Mouse (Mus musculus) CH12F3 (cell line): ENCODE results near the gene Dnajc7.
"Not testable (repeated sequence)": the region's sequence is repeated elsewhere in the genome, so short reads cannot be mapped to it uniquely, and the experiment has no call there.

Experiments used
- in situ Hi-C: fragments of 300-500 bp; cut with MboI; formaldehyde crosslinking; loops from 2 replicates; pipeline ENCODE4 v1.14.3; 2020; ENCODE audit warnings: low sequenced_read_pairs

Dnajc7 gene

DNA sequence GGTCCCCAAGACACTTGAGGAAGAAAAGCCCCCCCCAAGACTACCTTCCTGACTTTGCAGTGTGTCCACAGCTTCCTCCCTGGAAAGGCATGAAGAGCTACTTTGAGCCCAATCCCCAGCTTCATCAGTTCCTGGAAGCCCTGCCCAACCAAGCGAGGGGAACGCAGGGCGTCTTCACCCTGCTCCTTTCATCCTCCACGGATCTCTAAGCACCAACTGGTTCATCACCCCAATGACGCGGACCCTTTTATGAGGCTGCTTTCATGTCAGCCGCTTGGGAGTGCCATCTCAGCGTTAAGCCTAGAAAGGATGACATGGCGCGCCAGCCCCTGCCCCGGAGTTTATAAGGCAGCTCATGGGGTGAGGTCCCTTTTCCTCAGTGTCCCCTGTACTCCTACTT lies at the start of gene Dnajc7:
Gene Dnajc7 (minus strand): TSS at position 187 of the 400 bp plus-strand sequence.
- in situ Hi-C loops: no loop called here

DNA sequence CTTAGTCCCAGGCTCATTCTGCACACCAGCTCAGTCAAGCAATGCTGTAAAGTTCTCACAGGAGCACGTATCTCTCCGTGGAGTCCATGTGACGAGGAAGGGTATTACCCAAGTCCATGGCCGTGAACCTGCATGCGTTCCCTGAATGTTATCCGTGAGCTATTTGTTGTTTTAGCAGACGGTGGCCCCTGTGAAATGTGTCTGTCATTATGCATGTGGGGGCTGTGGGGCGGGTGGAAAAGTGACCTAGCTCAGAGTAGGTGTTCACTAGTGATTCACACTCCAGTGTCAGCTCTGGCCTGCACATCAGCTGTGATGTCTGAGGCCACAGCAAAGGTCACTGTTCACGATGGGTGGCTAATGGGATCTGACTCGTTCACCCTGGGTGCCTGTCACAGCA lies 39.8 kb upstream of the Dnajc7 start:
- in situ Hi-C loops: no loop called here

DNA sequence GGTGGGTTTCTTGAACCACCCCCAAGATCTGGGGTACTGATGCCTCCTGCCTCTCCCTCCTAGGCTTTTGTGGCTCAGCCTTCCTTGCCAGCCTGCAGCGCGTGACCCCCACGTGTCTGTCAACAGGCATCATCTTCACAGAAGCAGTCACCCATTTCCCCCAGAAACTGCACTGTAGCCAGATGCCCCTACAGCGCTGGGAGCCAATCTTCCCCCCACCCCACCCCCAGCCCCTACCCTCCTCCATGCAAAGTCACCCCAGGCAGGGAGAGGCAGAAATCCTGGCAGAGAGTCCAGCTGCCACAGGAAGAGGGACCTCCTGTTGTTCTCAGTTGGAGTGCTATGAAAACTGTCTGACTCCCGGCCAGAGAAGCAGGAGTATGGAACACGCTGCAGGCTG lies 36.5 kb upstream of the Dnajc7 start:
- in situ Hi-C loops: no loop called here

DNA sequence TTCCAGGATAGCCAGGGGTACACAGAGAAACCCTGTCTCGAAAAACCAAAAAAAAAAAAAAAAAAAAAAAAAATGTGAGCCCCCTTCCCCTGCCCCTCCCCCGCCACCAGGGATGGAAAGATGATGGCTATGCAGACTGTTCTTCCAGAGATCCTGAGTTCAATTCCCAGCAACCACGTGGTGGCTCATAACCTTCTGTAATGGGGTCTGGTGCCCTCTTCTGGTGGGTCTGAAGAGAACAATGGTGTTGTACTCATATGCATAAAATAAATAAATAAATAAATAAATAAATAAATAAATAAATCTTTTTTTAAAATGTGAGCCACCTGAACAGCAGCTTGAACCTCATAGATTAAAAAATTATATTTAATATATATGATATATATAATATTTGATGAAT lies 35.6 kb upstream of the Dnajc7 start:
- in situ Hi-C loops: not testable (repeated sequence)

DNA sequence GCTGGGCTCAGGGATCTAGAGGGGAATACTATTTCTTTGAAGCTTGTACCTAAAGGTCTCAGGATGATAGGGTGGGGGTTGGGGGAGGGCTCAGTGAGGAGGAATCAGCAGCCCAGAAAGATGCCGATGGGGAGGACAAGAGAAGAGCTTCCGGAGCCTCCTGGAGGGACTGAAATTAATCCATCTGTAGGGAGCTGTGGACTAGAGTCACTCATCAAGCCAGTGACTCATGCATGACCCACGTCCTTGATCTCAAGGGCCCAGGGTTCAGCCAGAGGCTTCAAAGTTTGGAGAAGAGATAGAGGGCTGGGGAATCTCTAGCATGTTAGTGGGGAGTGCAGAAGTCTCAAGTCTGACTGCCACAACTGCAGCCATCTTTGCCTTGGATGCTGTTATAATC lies 31.8 kb upstream of the Dnajc7 start:
- in situ Hi-C loops: no loop called here

DNA sequence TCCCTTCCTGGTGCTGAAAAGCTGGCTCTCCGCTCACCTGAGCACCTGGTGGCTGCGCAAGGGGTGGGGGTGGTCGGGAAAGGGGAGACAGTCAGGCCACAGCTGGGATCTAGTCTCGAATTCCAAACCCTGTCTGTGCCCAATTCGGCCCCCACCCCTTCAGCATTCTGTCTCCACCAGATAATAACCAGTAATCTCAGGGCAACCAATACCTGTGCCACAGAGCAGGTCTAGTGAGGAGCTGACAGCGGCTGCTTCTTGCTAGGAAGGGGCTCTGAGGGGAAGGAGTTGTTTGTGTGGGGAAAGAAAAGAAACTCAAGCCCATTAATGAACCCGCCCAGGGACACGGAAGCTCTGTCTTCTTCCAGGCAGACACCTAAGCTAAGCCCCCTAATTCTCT lies 31.2 kb upstream of the Dnajc7 start:
- in situ Hi-C loops: no loop called here

DNA sequence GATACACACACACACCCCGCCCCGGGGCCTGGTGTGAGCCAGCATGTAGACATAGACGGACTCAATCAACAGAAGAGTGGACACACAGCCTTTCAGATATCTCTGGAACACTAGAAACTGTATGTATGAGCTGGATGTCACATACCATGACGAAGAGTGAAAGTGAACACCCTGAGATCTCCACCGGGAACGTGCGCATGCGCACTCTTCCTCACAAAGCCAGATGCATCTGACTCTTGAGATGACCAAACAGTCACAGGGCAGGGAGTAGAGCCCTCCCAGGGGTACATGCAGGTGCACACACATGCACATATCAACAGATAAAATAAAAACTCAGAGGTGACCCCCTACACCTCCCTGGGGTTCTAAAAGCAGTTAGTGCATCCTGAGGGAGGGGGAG lies 28.4 kb upstream of the Dnajc7 start:
- in situ Hi-C loops: no loop called here

DNA sequence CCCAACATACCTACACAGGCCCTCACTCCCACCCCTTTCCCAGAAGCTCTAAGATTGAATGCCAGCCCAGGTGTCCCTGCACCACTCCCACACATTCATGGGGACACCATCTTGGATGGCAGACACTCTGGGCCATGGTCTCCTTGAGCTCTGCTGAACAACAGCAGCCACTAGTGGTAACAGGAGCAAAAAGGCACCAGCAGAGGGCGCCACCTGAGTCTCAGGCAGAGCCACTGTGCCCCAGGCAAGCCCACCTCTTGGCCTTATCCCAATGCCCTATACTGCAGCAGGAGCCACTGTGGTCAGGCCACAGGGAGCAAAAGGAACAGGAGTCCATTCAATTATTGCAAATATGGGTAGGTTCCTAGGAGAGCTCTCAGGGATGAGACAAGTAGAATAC lies 26.3 kb upstream of the Dnajc7 start:
- in situ Hi-C loops: no loop called here

DNA sequence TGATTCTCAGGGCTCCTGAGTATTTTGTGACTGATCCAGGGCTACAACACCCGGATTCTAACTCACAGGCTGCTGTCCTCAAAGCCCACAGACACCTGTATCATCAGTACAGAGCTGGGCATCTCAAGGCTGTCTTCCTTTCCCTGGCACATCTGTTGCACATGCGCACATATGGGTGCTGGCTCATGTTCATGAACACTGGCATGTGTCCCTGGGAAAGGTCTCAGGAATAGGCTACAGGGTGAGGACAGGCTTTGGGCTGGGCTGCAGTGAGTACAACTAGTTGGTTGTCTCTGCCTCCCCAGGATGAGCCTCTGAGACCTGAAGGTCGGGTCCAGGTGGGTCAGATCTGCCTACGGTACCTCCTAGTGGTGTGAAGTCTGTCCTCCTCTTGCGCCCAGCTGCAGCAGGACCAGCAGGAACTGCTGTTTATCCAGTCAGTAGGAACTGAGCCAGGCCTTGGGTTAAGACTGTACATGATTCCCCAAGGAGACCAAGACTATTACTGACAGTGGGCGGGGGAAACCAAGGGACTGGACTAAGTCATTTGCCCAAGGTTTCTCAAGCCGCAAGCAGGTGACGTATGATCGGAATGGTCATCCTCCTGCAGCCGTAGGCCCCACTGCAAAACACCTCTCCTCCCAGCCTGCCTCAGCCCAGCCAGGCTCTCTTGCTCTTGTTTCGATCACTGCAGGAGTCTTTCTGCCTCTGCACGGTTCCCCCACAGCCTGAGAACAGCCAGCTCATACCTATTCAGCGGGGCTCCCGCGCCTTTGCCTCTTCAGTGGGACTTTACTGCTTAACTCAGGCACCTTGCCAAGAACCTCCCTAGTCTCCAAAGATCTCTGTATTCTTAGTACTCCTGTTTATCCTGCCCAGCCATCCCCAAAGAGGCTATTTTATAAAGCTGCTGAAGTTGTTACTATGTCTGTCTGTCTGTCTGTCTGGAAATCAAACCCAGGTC lies 23.9 kb upstream of the Dnajc7 start:
- in situ Hi-C loops: no loop called here

DNA sequence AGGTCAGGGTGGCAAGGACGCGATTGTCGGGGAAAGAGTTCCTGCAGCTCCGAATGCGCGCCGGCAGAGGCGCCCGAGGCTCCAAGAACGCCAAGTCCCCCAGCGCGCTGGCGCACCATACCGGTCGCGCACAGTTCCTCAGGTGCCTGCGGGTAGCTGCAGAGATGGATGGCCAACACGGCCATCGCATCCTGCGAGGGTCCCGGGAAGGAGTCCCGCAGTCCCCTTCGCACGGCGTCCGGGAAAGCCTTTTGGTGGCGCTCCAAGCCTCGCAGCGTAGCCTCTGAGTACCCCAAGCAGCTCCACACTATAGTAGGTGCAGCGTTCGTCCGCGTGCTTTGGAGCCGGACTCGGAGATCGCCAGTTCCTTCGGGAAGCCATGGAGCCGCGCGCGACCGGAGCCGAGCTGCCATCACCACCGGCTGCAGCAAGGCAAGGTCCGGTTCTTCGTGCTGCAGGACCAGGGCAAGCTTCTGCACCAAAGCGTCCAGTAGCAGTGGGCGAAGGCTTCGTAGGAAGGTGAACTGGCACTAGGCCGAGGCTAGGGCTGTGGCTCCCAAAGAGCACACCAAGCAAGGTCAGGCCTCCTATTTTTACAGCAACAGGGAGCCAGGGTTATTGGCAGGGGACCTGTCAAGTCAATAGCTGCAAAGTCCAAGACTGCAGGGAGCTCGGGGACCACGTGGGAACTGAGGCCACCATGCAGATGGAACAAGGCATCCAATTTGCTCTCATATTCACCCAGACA lies 20.4 kb upstream of the Dnajc7 start:
- in situ Hi-C loops: no loop called here

DNA sequence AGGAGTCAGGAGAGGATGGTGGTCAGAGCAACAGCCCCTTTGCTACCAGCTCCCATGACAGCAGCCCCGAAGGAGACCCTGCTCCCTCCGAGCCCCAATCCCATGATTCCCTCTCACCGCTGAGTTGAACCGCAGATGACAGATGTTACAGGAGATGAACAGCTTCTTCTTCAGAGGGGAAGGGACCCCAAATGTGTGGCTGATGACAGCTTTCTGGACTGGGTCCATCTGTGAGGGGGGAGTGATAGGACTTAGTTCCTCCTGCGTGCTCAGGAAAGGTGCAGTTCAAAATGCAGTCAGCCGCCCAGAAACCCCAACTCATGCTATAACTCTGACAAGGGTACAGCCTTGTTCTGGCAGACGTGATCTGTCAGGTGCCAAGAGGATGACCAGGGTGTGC lies 14.6 kb upstream of the Dnajc7 start:
- in situ Hi-C loops: loop anchor here (5.0 kb wide), 1 partner anchor 63 kb away; no protein-coding TSS in a partner anchor

DNA sequence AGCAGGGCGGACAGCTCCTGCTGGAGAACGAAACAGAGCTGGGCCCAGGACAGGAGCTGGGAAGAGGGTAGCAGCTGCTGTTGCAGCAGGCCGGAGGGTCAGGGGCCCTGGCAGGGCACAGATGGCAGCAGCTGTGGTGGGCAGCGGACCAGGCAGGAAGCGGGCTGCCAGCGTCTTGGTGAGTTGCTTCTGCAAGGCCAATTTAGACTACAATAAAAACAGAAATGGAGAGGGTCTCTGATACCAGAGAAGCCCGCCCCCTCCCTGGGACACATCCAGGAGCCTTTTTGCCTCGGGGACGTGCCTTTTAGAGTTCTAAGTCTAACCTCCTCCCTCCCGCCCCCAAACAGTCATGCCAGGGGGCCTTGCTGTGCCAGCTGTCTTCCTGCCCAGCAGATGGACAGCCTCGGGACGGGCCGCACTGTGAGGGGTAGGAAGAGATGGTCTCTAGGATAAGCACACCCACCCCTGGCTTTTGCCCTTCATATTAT lies 8.9 kb upstream of the Dnajc7 start:
- in situ Hi-C loops: no loop called here

DNA sequence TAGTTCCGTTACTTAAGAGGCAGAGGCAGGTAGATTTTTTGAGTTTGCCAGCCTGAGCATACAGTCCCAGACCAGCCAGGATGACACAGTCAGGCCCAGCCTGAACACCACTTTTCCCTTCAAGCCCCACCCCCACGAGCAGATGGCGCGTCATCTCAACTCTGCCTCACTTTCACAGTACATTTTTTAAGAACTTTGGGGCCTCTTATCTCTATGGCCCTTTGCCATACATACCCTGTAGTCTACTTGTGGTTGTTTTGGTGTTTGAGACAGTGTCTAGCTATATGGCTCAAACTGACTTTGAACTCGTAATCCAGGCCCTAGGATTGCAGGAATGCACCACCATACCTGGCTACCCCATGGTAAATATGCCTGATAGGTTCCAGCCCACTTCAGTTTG lies 8.1 kb upstream of the Dnajc7 start:
- in situ Hi-C loops: no loop called here

DNA sequence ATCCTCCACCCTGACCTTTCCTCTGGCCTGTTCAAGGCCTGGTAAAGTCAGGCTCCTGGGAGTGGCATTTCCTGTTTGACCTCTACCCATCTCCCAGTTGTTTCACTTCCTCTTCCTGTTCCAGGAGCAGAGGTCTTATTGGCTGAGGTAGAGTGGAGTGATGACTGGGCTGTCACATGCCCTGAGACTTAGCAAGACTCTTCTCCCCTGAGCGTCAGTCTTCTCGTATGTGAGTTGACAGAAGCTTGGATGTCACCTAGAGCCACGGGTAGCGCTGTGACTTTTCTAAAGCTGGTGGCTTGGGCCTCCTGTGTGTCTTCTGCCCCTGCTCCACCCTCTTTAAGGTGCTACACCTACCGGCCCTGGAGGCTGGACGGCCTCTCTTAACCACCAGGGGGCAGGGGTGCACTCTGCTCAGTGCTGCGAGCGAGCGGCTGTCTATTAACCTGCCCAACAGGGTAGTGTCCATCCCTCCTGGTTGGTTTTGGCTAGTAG lies 6.8 kb upstream of the Dnajc7 start:
- in situ Hi-C loops: no loop called here

DNA sequence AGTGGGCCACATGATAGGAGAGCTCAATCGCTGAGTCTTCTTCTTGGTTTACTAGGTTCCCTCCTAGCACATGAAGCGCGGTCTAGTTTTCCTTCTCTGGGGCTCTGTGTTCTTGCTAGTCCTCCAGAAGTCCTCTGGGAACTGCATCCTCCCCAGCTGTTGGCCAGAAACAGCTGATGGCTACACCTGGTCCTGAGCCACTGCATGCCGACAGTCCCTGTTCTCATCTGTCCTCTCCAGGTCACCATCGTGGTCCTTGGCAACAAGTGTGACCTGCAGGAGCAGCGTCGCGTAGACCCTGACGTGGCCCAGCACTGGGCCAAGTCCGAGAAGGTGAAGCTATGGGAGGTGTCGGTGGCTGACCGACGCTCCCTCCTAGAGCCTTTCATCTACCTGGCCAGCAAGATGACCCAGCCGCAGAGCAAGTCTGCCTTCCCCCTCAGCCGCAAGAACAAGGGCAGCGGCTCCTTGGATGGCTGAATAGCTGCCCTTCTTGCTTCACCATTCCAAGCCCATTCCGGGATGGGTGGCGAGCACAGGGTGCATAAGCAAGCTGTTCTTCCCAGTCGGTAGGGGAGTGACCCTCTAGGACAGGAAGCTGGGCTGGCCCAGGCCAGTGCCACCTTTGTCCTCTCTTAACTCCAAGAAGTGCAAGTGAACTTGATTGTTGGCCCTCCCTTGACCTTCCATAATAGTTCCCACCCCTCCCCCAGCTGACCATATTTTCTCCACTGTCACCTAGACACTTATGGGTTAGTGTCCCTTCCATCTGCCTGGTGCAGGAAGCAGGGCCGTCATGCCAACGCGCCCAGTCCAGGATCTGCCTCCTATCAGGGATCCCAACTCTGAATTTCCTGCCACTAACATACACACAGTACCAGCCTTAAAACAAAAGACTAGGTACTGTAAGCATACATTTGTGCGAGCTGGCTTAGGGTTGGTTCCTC lies 6.1 kb upstream of the Dnajc7 start:
- in situ Hi-C loops: no loop called here

DNA sequence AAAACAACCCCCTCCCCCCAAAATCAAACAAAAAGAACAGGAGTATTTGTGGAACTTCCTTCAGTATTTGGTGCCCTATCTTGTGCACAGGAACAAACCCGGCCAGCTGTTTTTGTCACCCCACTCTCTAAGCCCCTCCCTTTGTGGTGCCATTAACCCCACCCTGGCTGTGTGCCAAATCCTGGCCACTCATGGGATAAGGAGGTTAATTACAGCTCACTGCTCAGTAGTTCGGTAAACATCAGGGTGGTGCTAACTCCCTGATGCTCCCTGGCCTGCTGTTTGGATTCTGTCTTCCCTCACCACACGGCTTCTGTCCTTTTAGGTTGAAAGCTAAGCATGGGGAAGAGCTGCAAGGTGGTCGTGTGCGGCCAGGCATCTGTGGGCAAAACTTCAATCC lies 3.9 kb upstream of the Dnajc7 start:
- in situ Hi-C loops: no loop called here

DNA sequence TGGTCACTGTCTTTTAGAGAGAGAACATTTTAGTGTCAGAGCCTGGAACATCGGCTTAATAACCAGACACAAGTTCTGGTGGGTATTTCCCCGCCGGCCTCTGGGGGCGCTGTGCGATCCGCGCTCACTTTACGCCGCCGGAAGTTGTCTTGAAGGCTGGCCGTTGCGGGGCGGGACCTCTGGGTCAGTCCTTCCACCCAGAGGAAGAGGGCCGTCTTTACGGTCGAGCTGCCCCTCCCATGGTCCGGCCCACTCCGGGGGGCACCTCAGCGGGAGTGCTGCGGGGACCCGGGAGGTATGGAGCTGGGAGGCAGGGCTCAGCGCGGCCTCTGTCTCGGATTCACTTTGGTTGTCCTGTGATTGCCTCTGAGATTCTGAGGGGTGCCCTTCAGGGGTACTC lies 2.7 kb upstream of the Dnajc7 start:
- in situ Hi-C loops: no loop called here

DNA sequence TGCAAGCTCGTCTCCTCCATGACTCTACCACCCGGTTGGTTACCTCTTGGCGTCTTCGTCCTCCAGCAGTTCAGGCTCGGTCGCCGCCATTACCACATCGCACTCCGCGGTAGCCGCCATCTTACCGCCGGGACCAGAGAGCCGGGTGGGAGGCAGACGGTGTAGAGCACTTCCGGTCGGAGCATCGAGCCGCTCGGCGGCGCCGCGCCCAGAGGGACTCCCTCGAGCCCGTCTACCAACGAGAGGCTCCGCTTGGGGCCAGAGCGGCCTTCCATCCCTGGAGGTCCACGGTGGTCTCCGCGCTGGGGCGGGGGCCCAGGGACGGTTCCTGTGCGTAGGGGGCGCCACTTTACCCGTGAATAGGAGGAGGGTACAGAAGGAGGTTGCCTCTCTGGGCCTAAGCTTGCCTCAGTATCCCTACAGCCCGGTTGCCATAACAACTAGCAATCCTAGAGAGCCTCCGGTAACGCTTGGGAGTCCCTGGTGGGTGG lies 438 bp downstream of the Dnajc7 start:
- in situ Hi-C loops: no loop called here

DNA sequence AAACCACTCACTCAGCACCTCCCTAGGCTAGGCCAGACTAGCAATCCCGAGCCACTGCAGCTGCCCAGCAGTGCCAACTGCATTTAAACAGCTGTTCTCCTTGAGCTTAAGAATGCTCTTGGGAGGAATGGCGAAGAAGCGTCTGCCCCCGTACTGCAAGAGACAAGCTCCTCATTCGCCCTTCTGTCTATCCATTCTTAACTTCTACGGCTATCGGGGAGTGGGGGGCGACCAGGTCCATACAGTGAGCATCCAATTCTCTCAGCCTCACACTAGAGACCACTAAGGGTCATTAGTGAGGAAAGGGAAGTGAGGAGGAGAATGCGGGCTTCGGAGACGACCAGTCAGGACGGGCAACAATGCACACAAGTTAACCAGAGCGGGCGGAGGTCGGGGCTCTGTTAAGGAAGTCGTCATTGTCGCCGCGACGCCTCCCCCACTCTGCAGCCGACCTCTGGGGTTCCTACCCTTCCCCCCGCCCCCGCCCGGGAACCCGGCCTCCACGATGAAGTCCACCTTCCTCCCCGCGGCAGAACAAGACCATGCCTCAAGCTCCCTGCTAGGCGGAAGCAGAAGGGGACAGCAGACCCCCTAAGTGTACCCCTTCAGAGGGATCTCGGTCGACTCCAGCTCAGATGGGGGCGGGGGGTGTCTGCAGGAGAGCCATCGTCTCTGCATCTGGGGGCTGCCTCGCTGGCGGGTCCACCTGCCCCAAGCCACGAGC lies 1.0 kb downstream of the Dnajc7 start, which contains the start of gene Nkiras2:
Gene Nkiras2 (plus strand): TSS at position 484 of the 724 bp plus-strand sequence.
- in situ Hi-C loops: no loop called here

DNA sequence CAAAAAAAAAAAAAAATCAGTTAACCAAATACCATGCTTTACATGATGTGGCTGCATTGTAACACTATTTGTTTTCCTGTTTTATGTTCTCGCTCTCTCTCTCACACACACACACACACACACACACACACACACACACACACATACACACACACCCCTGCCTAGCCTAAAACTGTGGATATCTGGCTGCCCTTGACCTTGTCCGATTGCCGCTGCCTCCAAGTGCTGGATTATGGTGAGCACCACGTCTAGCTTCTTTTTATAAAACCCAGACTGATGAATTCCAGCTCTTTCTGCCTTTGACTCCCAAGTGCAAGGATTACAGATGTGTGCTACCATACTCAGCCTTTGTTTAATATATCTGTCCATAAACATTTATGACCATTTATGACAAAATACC lies 2.5 kb downstream of the Dnajc7 start:
- in situ Hi-C loops: no loop called here
